Mouse (Mus musculus) thymus, adult 2 months (tissue): ENCODE data around the gene Scd3.

ENCODE experiments used
- CTCF ChIP-seq: fragments of 200-500 bp; IDR thresholded peaks from 2 replicates; pipeline ENCODE4 v1.5.1; 2012; ENCODE audit warnings: mild to moderate bottlenecking, control low read depth, low read length, moderate library complexity, borderline replicate concordance; ENCODE audit not compliant: control insufficient read depth, poor library complexity, insufficient read depth; ENCODE audit errors: extremely low read depth
- POLR2A ChIP-seq: fragments of 200-500 bp; IDR thresholded peaks from 2 replicates; pipeline ENCODE4 v1.6.1; 2012; ENCODE audit warnings: mild to moderate bottlenecking, low read length, control low read depth, moderate library complexity; ENCODE audit not compliant: control insufficient read depth, poor library complexity, insufficient read depth; ENCODE audit errors: extremely low read depth

DNA sequence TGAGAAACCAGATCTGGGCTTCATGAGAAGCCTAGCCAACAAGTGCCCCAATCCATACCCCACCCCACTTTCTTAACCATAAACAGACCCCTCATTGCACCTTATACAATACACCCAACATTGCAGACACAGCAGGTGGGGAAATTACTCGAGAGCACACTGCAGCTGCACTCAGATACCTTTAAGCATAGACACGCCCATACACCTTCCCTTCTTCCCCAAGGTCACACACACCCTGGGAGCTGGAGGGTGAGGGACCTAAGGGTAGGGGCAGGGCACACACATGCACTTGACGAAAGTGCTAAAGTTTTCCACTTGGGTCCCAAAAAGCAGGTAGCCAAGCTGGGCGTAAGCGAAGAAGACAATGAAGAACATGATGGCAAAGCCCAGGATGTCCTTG, 49.3 kb upstream of the Scd3 start:
- TF ChIP-seq POLR2A (no peak), CTCF (no peak)
